Comparison of ENCODE assay signal across 9 mouse cellular contexts in genomic region chr5:43634602-43635081, GRCm38 (mm10). TPM values are rescaled to one million over a fixed set of nuclear protein-coding genes. Genes with fewer than 3 reads are reported as not detected.
DNase-seq lines count a peak whose midpoint lies in the region; ATAC-seq lines count a peak whose summit lies in the region.
"Had no signal": no experiment of that assay in that cellular context is flagged by ENCODE, and none has a peak within 500 bp of the region (broad histone marks: within the 10 kb centered on the region; RNA-seq: fewer than 3 reads in every experiment).

No protein-coding gene starts in this region.

- no peaks in the 10 kb centered on the region for H3K36me3 ChIP-seq in forebrain, embryonic 11.5 days (ENCODE audit: control insufficient read depth, insufficient read depth, low read length)
- no peaks in the 10 kb centered on the region for H3K36me3 ChIP-seq in forebrain, embryonic 10.5 days (replicated peaks)
- H3K36me3 ChIP-seq in stomach, embryonic 14.5 days (ENCODE audit: control insufficient read depth, insufficient read depth, low read length), result no peaks in the 10 kb centered on the region

- no peaks in the 10 kb centered on the region for H3K27me3 ChIP-seq in forebrain, embryonic 11.5 days (ENCODE audit: control insufficient read depth, insufficient read depth, low read length)
- no peaks in the 10 kb centered on the region for H3K27me3 ChIP-seq in forebrain, embryonic 10.5 days (ENCODE audit: poor library complexity, severe bottlenecking)
- no peaks in the 10 kb centered on the region for H3K27me3 ChIP-seq in stomach, embryonic 14.5 days (ENCODE audit: control insufficient read depth, insufficient read depth, low read length)

- no peak overlapping the region for H3K4me3 ChIP-seq in forebrain, embryonic 11.5 days (ENCODE audit: low read depth, low read length)
- no peak overlapping the region for H3K4me3 ChIP-seq in forebrain, embryonic 10.5 days
- H3K4me3 ChIP-seq in stomach, embryonic 14.5 days (ENCODE audit: low read depth, low read length), result no peak overlapping the region

- H3K9me3 ChIP-seq in forebrain, embryonic 11.5 days (ENCODE audit: control insufficient read depth, low read length), result no peaks in the 10 kb centered on the region
- no peaks in the 10 kb centered on the region for H3K9me3 ChIP-seq in forebrain, embryonic 10.5 days
- no peaks in the 10 kb centered on the region for H3K9me3 ChIP-seq in stomach, embryonic 14.5 days (ENCODE audit: control insufficient read depth, low read depth, low read length)

- 50% methylated on average over 9 of the region's 9 CpGs for WGBS in forebrain, embryonic 11.5 days
- WGBS in forebrain, embryonic 10.5 days, result 50% methylated on average over 9 of the region's 9 CpGs
- WGBS in stomach, embryonic 14.5 days, result 27% methylated on average over 9 of the region's 9 CpGs

- no peak for DNase-seq in forebrain, embryonic 11.5 days (ENCODE audit: low spot score)
- DNase-seq in forebrain, embryonic 10.5 days (ENCODE audit: extremely low spot score, low spot score), result no peak
- peak; percentile 36 for DNase-seq in 416B (ENCODE audit: low read depth)
- peak; percentile 31 for DNase-seq in embryo, embryonic 10 days (ENCODE audit: low spot score)
- DNase-seq in induced T-regulatory cell, adult 2 months (ENCODE audit: low read depth), result peak; percentile 22
- DNase-seq in natural killer cell, adult 2 months (ENCODE audit: low spot score in 2 of 2), result no peak

- no peak overlapping the region for H3K4me2 ChIP-seq in forebrain, embryonic 11.5 days (ENCODE audit: low read depth, low read length, severe bottlenecking)
- H3K4me2 ChIP-seq in stomach, embryonic 14.5 days (replicated peaks; ENCODE audit: low read depth, low read length), result no peak overlapping the region

- H3K27ac ChIP-seq in forebrain, embryonic 11.5 days (ENCODE audit: low read depth, low read length), result no peak overlapping the region
- no peak overlapping the region for H3K27ac ChIP-seq in forebrain, embryonic 10.5 days
- no peak overlapping the region for H3K27ac ChIP-seq in stomach, embryonic 14.5 days (ENCODE audit: low read length)

- H3K9ac ChIP-seq in forebrain, embryonic 11.5 days (ENCODE audit: low read length), result no peak overlapping the region
- H3K9ac ChIP-seq in stomach, embryonic 14.5 days (replicated peaks; ENCODE audit: low read depth, low read length), result no peak overlapping the region

- H3K4me1 ChIP-seq in forebrain, embryonic 11.5 days (replicated peaks; ENCODE audit: control insufficient read depth, insufficient read depth, low read length), result no peaks in the 10 kb centered on the region
- H3K4me1 ChIP-seq in forebrain, embryonic 10.5 days, result no peaks in the 10 kb centered on the region
- H3K4me1 ChIP-seq in stomach, embryonic 14.5 days (ENCODE audit: control insufficient read depth, insufficient read depth, low read length), result no peaks in the 10 kb centered on the region

- ATAC-seq in forebrain, embryonic 11.5 days (replicated peaks; ENCODE audit: low FRiP score), result peak; percentile 63
- ATAC-seq in megakaryocyte progenitor cell, adult 5-6 weeks (replicated peaks; ENCODE audit: poor library complexity), result peak; percentile 78
- peak; percentile 23; the same call in 1 of the 2 replicates for ATAC-seq in stomach, embryonic 14.5 days (ENCODE audit: insufficient number of reproducible peaks, insufficient read depth, low FRiP score, low read depth)

RNA-seq across cellular contexts. Expression of gene Cc2d2a, which starts 27.5 kb away (rescaled TPM):
- polyA plus RNA-seq in forebrain, embryonic 11.5 days (2014; fragmentation: Nextera tagmentation; extraction: Ambion mirVana), result 8.1 and 9.2 TPM in 2 replicates
- polyA plus RNA-seq in forebrain, embryonic 10.5 days (2016; fragmentation: Nextera tagmentation; extraction: Ambion mirVana), result 9.3 and 9.8 TPM in 2 replicates
- total RNA-seq in megakaryocyte progenitor cell, adult 5-6 weeks (2015), result 2.7 and 3.5 TPM in 2 replicates
- 2.4 and 2.5 TPM in 2 replicates for total RNA-seq in megakaryocyte progenitor cell, adult 5-6 weeks (2017)
- polyA plus RNA-seq in stomach, embryonic 14.5 days (2014; fragmentation: Nextera tagmentation; extraction: Ambion mirVana), result 15.6 and 15.7 TPM in 2 replicates
- total RNA-seq: neutrophil, adult 5-6 weeks had no signal

Comparison
In these comparisons a context has a peak if more than half of its experiments do, and no peak if none do; other contexts are left out.
1. ATAC-seq: peak in every context shown above with its lines; median percentile 78 in megakaryocyte progenitor cell, adult 5-6 weeks; 63 in forebrain, embryonic 11.5 days; 23 in stomach, embryonic 14.5 days.
2. DNase-seq: peak in 416B (single experiment), embryo, embryonic 10 days (single experiment) and induced T-regulatory cell, adult 2 months (single experiment); none in forebrain, embryonic 11.5 days (single experiment), forebrain, embryonic 10.5 days (single experiment) and natural killer cell, adult 2 months (0 of 2).